Mouse (Mus musculus) forebrain, embryonic 12.5 days (tissue): ENCODE measurements around the gene Plscr4. TPM values are rescaled to one million over a fixed set of nuclear protein-coding genes. Genes with fewer than 3 reads are reported as not detected.

ENCODE experiments used
- ATAC-seq: fragments of 200-750 bp; cut with Nextera tagmentation; 2 replicates; pipeline ENCODE4 v1.8.0; 2017; ENCODE audit warnings: moderate TSS enrichment; ENCODE audit not compliant: low FRiP score
- H3K27ac ChIP-seq: fragments of 300-500 bp; sonication (generic); 2 replicates; pipeline ENCODE4 v1.5.1; 2016; ENCODE audit warnings: mild to moderate bottlenecking
- H3K27me3 ChIP-seq: fragments of 300-500 bp; sonication (generic); 2 replicates; pipeline ENCODE4 v1.6.1; 2016; ENCODE audit warnings: mild to moderate bottlenecking
- H3K36me3 ChIP-seq: fragments of 300-500 bp; sonication (generic); replicated peaks from 2 replicates; pipeline ENCODE4 v1.6.1; 2016; ENCODE audit warnings: mild to moderate bottlenecking
- H3K4me1 ChIP-seq: fragments of 300-500 bp; sonication (generic); 2 replicates; pipeline ENCODE4 v1.6.1; 2016
- H3K4me2 ChIP-seq: fragments of 300-500 bp; sonication (generic); 2 replicates; pipeline ENCODE4 v1.6.1; 2016; ENCODE audit warnings: mild to moderate bottlenecking, moderate library complexity
- H3K4me3 ChIP-seq: fragments of 300-500 bp; sonication (generic); replicated peaks from 2 replicates; pipeline ENCODE4 v1.5.1; 2016; ENCODE audit warnings: mild to moderate bottlenecking
- H3K9ac ChIP-seq: fragments of 300-500 bp; sonication (generic); 2 replicates; pipeline ENCODE4 v1.6.1; 2016; ENCODE audit warnings: mild to moderate bottlenecking
- H3K9me3 ChIP-seq: fragments of 300-500 bp; sonication (generic); 2 replicates; pipeline ENCODE4 v1.6.1; 2016
- WGBS: fragments of 180-500 bp; shearing (Covaris S2); methylation state at CpG from one replicate; pipeline ENCODE4 v1.1.7; 2016; 5-methylcytosine and 5-hydroxymethylcytosine counted together
- polyA plus RNA-seq: library from polyadenylated mRNA; unstranded; fragments of >200 nt; fragmentation: Nextera tagmentation; extraction: Ambion mirVana; gene quantifications from 2 replicates; pipeline ENCODE4 v1.2.1, GENCODE M21; 2016

Plscr4 gene
- polyA plus RNA-seq, 1 experiment from 2014 or later: 2.0 TPM

- no peaks in the 10 kb centered on the region for H3K9me3 ChIP-seq
- no peak overlapping the region for H3K27ac ChIP-seq
- ATAC-seq: no peak
- no peaks in the 10 kb centered on the region for H3K36me3 ChIP-seq
- no peak overlapping the region for H3K4me2 ChIP-seq
- peaks cover 4% of the 10 kb centered on the region; the same call in 1 of the 2 replicates for H3K4me1 ChIP-seq
- no peak overlapping the region for H3K4me3 ChIP-seq
- no peaks in the 10 kb centered on the region for H3K27me3 ChIP-seq
- no peak overlapping the region for H3K9ac ChIP-seq
- WGBS: 95% methylated on average over 1 of the region's 1 CpGs
Observed at GRCm38 (mm10) chr9:92474244-92474643, 17.1 kb downstream of the Plscr4 start.

- no peak for ATAC-seq
- Histone ChIP-seq H3K36me3 (no peaks in the 10 kb centered on the region), H3K4me1 (no peaks in the 10 kb centered on the region), H3K9ac (no peak overlapping the region), H3K4me2 (no peak overlapping the region), H3K4me3 (no peak overlapping the region), H3K27ac (no peak overlapping the region), H3K27me3 (no peaks in the 10 kb centered on the region), H3K9me3 (no peaks in the 10 kb centered on the region)
- WGBS: 88% methylated on average over 2 of the region's 2 CpGs
Observed at GRCm38 (mm10) chr9:92481663-92482062, 24.5 kb downstream of the Plscr4 start.

GRCm38 (mm10) chr9:92482551-92482950, 25.4 kb downstream of the Plscr4 start:
- H3K4me2 ChIP-seq: no peak overlapping the region
- ATAC-seq: no peak
- H3K27me3 ChIP-seq: no peaks in the 10 kb centered on the region
- H3K27ac ChIP-seq: no peak overlapping the region
- H3K4me1 ChIP-seq: no peaks in the 10 kb centered on the region
- H3K9ac ChIP-seq: no peak overlapping the region
- no peak overlapping the region for H3K4me3 ChIP-seq
- 88% methylated on average over 4 of the region's 4 CpGs for WGBS
- H3K9me3 ChIP-seq: no peaks in the 10 kb centered on the region
- H3K36me3 ChIP-seq: no peaks in the 10 kb centered on the region

GRCm38 (mm10) chr9:92484710-92485267, 27.6 kb downstream of the Plscr4 start:
- 87% methylated on average over 7 of the region's 7 CpGs for WGBS
- no peaks in the 10 kb centered on the region for H3K36me3 ChIP-seq

GRCm38 (mm10) chr9:92489857-92490256, 32.7 kb downstream of the Plscr4 start:
- WGBS: 87% methylated on average over 7 of the region's 7 CpGs
- no peak overlapping the region for H3K4me2 ChIP-seq
- H3K27ac ChIP-seq: no peak overlapping the region
- ATAC-seq: no peak
- H3K4me3 ChIP-seq: no peak overlapping the region
- H3K4me1 ChIP-seq: no peaks in the 10 kb centered on the region
- no peaks in the 10 kb centered on the region for H3K36me3 ChIP-seq
- H3K9ac ChIP-seq: no peak overlapping the region
- no peaks in the 10 kb centered on the region for H3K27me3 ChIP-seq
- H3K9me3 ChIP-seq: no peaks in the 10 kb centered on the region

More at GRCm38 (mm10) chr9:92484710-92485267, 27.6 kb downstream of the Plscr4 start:
- no peak overlapping the region for H3K4me3 ChIP-seq
- no peak for ATAC-seq
- no peaks in the 10 kb centered on the region for H3K9me3 ChIP-seq
- H3K4me1 ChIP-seq: no peaks in the 10 kb centered on the region
- no peak overlapping the region for H3K4me2 ChIP-seq
- no peak overlapping the region for H3K27ac ChIP-seq
- no peaks in the 10 kb centered on the region for H3K27me3 ChIP-seq
- no peak overlapping the region for H3K9ac ChIP-seq

GRCm38 (mm10) chr9:92490319-92490718, 33.1 kb downstream of the Plscr4 start:
- H3K4me3 ChIP-seq: no peak overlapping the region
- H3K27me3 ChIP-seq: no peaks in the 10 kb centered on the region
- ATAC-seq: peak; percentile 44; the same call in 1 of the 2 replicates
- H3K36me3 ChIP-seq: no peaks in the 10 kb centered on the region
- no peak overlapping the region for H3K9ac ChIP-seq
- no peak overlapping the region for H3K4me2 ChIP-seq
- H3K27ac ChIP-seq: no peak overlapping the region
- no peaks in the 10 kb centered on the region for H3K4me1 ChIP-seq
- WGBS: 73% methylated on average over 3 of the region's 3 CpGs
- no peaks in the 10 kb centered on the region for H3K9me3 ChIP-seq

GRCm38 (mm10) chr9:92491274-92491673, 34.1 kb downstream of the Plscr4 start:
- H3K4me2 ChIP-seq: no peak overlapping the region
- H3K36me3 ChIP-seq: no peaks in the 10 kb centered on the region
- no peaks in the 10 kb centered on the region for H3K27me3 ChIP-seq
- no peak for ATAC-seq
- no peaks in the 10 kb centered on the region for H3K4me1 ChIP-seq
- no peaks in the 10 kb centered on the region for H3K9me3 ChIP-seq
- no peak overlapping the region for H3K9ac ChIP-seq
- H3K27ac ChIP-seq: no peak overlapping the region
- H3K4me3 ChIP-seq: no peak overlapping the region
- WGBS: 79% methylated on average over 2 of the region's 2 CpGs

- WGBS: 43% methylated on average over 12 of the region's 12 CpGs
- Histone ChIP-seq H3K4me1 (no peaks in the 10 kb centered on the region), H3K4me2 (no peak overlapping the region), H3K4me3 (no peak overlapping the region), H3K36me3 (no peaks in the 10 kb centered on the region), H3K9me3 (no peaks in the 10 kb centered on the region), H3K9ac (no peak overlapping the region), H3K27me3 (no peaks in the 10 kb centered on the region), H3K27ac (no peak overlapping the region)
- ATAC-seq: peak; percentile 90
Observed at GRCm38 (mm10) chr9:92499710-92500410, 42.7 kb downstream of the Plscr4 start.

- ATAC-seq: no peak
- Histone ChIP-seq H3K27ac (no peak overlapping the region), H3K9me3 (no peaks in the 10 kb centered on the region), H3K27me3 (no peaks in the 10 kb centered on the region), H3K9ac (no peak overlapping the region), H3K36me3 (no peaks in the 10 kb centered on the region), H3K4me3 (no peak overlapping the region), H3K4me2 (no peak overlapping the region), H3K4me1 (no peaks in the 10 kb centered on the region)
- WGBS: 85% methylated on average over 3 of the region's 3 CpGs
Observed at GRCm38 (mm10) chr9:92504256-92504655, 47.1 kb downstream of the Plscr4 start.

- Histone ChIP-seq H3K4me1 (no peaks in the 10 kb centered on the region), H3K9me3 (no peaks in the 10 kb centered on the region), H3K36me3 (no peaks in the 10 kb centered on the region), H3K9ac (no peak overlapping the region), H3K4me3 (no peak overlapping the region), H3K27ac (no peak overlapping the region), H3K4me2 (no peak overlapping the region), H3K27me3 (no peaks in the 10 kb centered on the region)
- WGBS: 69% methylated on average over 1 of the region's 1 CpGs
- ATAC-seq: no peak
Observed at GRCm38 (mm10) chr9:92504889-92505288, 47.7 kb downstream of the Plscr4 start.

GRCm38 (mm10) chr9:92511696-92512095, 54.5 kb downstream of the Plscr4 start:
- no peak for ATAC-seq
- Histone ChIP-seq H3K4me3 (no peak overlapping the region), H3K9me3 (no peaks in the 10 kb centered on the region)

GRCm38 (mm10) chr9:92517036-92517435, 59.9 kb downstream of the Plscr4 start:
- Histone ChIP-seq H3K4me1 (no peaks in the 10 kb centered on the region), H3K4me2 (no peak overlapping the region), H3K4me3 (no peak overlapping the region), H3K9me3 (peaks cover 10% of the 10 kb centered on the region), H3K36me3 (no peaks in the 10 kb centered on the region), H3K27ac (no peak overlapping the region), H3K9ac (no peak overlapping the region), H3K27me3 (no peaks in the 10 kb centered on the region)
- no peak for ATAC-seq
- WGBS: 95% methylated on average over 12 of the region's 12 CpGs

More at GRCm38 (mm10) chr9:92511696-92512095, 54.5 kb downstream of the Plscr4 start:
- Histone ChIP-seq H3K9ac (no peak overlapping the region), H3K4me2 (no peak overlapping the region), H3K36me3 (no peaks in the 10 kb centered on the region), H3K27ac (no peak overlapping the region), H3K27me3 (no peaks in the 10 kb centered on the region), H3K4me1 (no peaks in the 10 kb centered on the region)

- WGBS: 90% methylated on average over 10 of the region's 10 CpGs
- Histone ChIP-seq H3K4me1 (no peaks in the 10 kb centered on the region), H3K9ac (no peak overlapping the region), H3K9me3 (peaks cover 10% of the 10 kb centered on the region), H3K4me3 (no peak overlapping the region), H3K36me3 (no peaks in the 10 kb centered on the region), H3K4me2 (no peak overlapping the region), H3K27ac (no peak overlapping the region), H3K27me3 (no peaks in the 10 kb centered on the region)
- no peak for ATAC-seq
Observed at GRCm38 (mm10) chr9:92520751-92521150, 63.6 kb downstream of the Plscr4 start.
